Mouse (Mus musculus): ENCODE data around the gene Ptov1.

Gene Ptov1

GRCm38 (mm10) chr7:44814423-44814822 is 55.2 kb downstream of the Ptov1 start:
- peak; percentile 3 for DNase-seq (ENCODE audit: low spot score)

- no peak for DNase-seq (ENCODE audit: low spot score)
Measured at GRCm38 (mm10) chr7:44813985-44814384, 55.6 kb downstream of the Ptov1 start.
